Comparison of ENCODE assay signal across 8 mouse cellular contexts in the genomic region with DNA sequence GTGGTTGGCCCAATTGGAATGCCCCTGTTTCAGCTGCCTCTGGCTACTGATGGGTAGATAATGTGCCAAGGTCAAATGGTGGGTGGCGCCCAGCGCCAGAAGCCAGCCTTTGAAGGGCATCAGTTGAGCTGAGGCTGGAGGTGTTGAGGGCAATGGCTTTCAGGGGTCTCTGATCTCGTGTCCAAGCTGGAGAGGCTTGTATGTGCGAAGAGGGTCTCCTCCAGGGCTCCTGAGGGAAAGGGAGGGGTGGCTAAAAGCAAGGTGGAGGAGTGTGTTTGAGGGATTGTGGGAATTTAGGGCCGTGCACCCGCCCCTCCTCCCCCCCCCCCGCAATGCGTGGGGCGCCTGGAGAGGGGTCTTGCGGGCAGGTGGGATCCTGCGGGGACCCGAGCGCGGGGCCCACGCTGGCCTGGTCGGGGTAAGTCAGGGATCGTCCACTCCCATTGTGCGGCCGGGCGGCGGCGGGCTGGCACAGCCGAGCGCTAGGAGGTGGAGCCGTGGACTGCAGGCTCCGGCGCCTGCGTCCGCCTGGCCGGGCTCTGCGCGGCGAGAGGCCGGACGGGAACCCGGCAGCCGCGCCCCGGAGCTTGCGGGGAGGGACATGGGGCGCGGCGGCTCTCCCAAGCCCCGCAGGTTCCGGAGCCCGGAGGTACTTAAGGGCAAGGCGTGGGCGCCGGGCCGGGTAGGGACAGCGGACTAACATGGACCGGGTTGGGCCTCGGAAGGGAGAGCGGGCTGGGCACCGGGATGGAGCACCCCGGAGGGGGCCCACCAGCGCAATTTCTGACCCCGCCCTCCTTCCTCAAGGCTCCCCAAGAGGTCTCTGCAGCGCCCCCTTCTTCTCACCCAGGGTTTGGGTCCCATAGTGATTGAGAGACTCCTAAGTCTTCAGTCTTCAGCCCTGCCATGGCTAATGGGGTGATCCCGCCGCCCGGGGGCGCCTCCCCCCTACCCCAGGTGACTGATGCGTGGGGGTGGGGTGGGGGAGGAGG. TPM values are rescaled to one million over a fixed set of nuclear protein-coding genes. Genes with fewer than 3 reads are reported as not detected.
A peak's percentile ranks its signal among the peaks of the same experiment; 100 is the strongest.
DNase-seq lines count a peak whose midpoint lies in the region; ATAC-seq and TF ChIP-seq lines count a peak whose summit lies in the region.

A gene (plus strand): TSS at position 302 of the 992 bp plus-strand sequence.

- no peaks in the 10 kb centered on the region for H3K27me3 ChIP-seq in Patski
- no peaks in the 10 kb centered on the region; the same call in 1 of the 2 replicates for H3K27me3 ChIP-seq in lung, embryonic 16.5 days (ENCODE audit: control insufficient read depth, insufficient read depth, low read depth, low read length)

- H3K9ac ChIP-seq in lung, embryonic 16.5 days (ENCODE audit: low read length): peak within 1 kb of the TSS; percentile 87

- peaks cover 2% of the 10 kb centered on the region; the same call in 1 of the 2 replicates for H3K36me3 ChIP-seq in lung, embryonic 16.5 days (ENCODE audit: control insufficient read depth, insufficient read depth, low read length)

- DNase-seq in Patski (ENCODE audit: low read depth, low spot score): no peak
- peak; percentile 81 for DNase-seq in cerebellum, adult 9-10 months
- DNase-seq in layer of hippocampus, adult 9-11 months: peak; percentile 52
- peak; percentile 42 for DNase-seq in retina, postnatal 7 days (ENCODE audit: low read depth, low spot score)

- 2% methylated on average over 39 of the region's 64 CpGs for WGBS in lung, embryonic 16.5 days

- peak within 1 kb of the TSS; percentile 75 for H3K4me3 ChIP-seq in lung, embryonic 16.5 days (ENCODE audit: low read length)

- H3K4me2 ChIP-seq in lung, embryonic 16.5 days (ENCODE audit: low read depth, low read length): peak within 1 kb of the TSS; percentile 86

- in situ Hi-C loops in Patski (cut with MboI; ENCODE audit: low pct_unique_long_range_greater_than_20kb): no loop called here

- no peaks in the 10 kb centered on the region for H3K9me3 ChIP-seq in lung, embryonic 16.5 days (ENCODE audit: control insufficient read depth, low read length)

- POLR2A ChIA-PET in Patski (lab: Charles Lee): interaction anchor here (0.6 to 1.6 kb wide), 6 partner anchors 13 to 40 kb away, joined by 3 to 4 read pairs (median 3); a partner anchor contains a TSS

- CTCF ChIA-PET in Patski (lab: Charles Lee): no interaction called here

- ATAC-seq in Patski: peak; percentile 87
- peak; percentile 79 for ATAC-seq in frontal cortex, adult (ENCODE audit: low TSS enrichment)
- peak; percentile 23 to 58; a peak in 3 of 4 replicates for ATAC-seq in hematopoietic stem cell, adult 5-6 weeks (replicated peaks in 1 of 2; ENCODE audit: insufficient read depth in 1 of 2, low FRiP score in 2 of 2, low TSS enrichment in 1 of 2, low read depth in 1 of 2, poor library complexity in 2 of 2, severe bottlenecking in 2 of 2)
- ATAC-seq in lung, embryonic 16.5 days (ENCODE audit: low read depth): peak; percentile 92
- no peak for ATAC-seq in inflammation-experienced regulatory T-cells, adult 6 months

- H3K27ac ChIP-seq in lung, embryonic 16.5 days (ENCODE audit: low read length): peak within 1 kb of the TSS; percentile 29

- peaks cover 8% of the 10 kb centered on the region; the same call in 1 of the 2 replicates for H3K4me1 ChIP-seq in lung, embryonic 16.5 days (replicated peaks; ENCODE audit: control insufficient read depth, insufficient read depth, low read length)

- no peak for TF ChIP-seq CTCF in Patski (IDR thresholded peaks at IDR 0.05)

RNA-seq across cellular contexts. Expression of the gene that starts here (rescaled TPM):
- 60.2 TPM for polyA plus RNA-seq in Patski (2021)
- total RNA-seq in hematopoietic stem cell, adult 5-6 weeks (2017): 0.20 and 0.38 TPM in 2 replicates
- polyA plus RNA-seq in lung, embryonic 16.5 days (2015; fragmentation: Nextera tagmentation; extraction: Ambion mirVana): 10.2 and 12.3 TPM in 2 replicates
- polyA plus RNA-seq in inflammation-experienced regulatory T-cells, adult 6 months (2017; shearing (Covaris generic)): under 1 TPM in 1 of 3 experiments, not detected in 2; 0.05 TPM

Comparison
In these comparisons a context has a peak if more than half of its experiments do, and no peak if none do; other contexts are left out.
1. RNA of the gene that starts here (polyA plus RNA-seq): 60.2 TPM in Patski (single experiment) and 10.2 to 12.3 TPM in lung, embryonic 16.5 days; 0.05 TPM in inflammation-experienced regulatory T-cells, adult 6 months; every median in the first group is over 10 times any median in the second.
2. Peak in ATAC-seq in hematopoietic stem cell, adult 5-6 weeks; RNA of the gene not detected or under 1 TPM.